Mouse (Mus musculus) frontal cortex, postnatal 25 days (tissue): Measurements from ENCODE around the gene Mst1r.

Experiments
- DNase-seq, 2 experiments: peaks; one replicate each; pipeline ENCODE4 v3.0.0; 2022; ENCODE audit warnings: low spot score in 2 of 2

The Mst1r gene

GRCm38 (mm10) chr9:107914764-107915420 is 8.2 kb downstream of the Mst1r start:
- no peak for DNase-seq

DNA sequence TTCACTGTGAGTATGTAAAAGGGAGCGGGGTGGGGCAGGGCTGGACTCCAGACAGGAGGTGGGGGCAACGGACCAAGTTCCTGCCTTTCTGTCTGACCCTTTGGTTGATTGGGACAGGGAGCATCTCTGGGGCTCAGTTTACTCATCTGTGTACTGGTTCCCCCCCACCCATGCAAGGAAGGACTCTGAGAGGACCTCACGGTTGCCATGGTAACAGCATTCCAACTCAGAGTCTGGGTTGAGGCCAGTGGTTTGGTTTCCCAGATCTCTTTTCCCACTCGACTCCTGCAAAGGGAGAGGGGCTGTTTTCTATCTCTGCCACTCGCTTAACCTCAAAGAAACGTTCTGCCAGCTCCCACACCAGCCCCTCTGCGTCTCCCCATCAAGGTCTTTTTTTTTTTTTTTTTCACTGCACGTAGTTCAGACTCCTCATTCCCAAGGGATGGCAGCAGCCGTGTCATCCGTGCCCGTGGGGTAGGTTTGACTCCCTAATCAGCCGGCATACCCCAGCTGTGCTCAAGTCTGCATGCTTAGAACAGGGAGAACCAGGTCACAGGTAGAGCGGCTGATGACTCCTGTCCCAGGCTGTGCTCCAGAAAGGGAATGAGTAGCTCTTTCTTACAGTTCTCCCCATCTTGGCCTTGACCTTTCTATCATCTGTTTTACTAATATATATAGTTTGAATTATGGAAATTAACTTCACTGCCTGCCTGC is 11.4 kb downstream of the Mst1r start:
- DNase-seq = no peak

DNA sequence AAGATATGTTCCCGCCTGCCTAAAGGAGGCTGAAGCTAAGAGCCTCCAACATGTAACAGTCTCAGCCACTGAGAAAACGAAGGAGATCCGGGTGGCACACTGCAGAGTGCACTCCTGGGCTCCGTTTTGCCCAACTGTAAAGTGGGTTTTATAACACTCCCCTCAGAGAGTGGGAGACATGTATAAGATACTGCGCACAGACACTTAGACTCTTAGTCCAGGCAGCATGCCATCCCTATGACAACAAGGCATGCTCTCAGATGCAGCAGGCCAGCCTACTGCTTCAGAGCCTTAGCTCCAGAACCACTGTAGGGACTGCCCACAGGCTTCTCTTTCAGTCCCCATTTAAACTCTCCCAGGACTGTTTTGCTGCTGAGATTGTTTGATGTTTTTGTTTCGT is 12.2 kb downstream of the Mst1r start:
- DNase-seq = no peak

- no peak for DNase-seq
Observed at GRCm38 (mm10) chr9:107919441-107919840, 12.8 kb downstream of the Mst1r start.

- DNase-seq = no peak
Observed at GRCm38 (mm10) chr9:107923021-107923420, 16.3 kb downstream of the Mst1r start.

- DNase-seq = no peak
Observed at GRCm38 (mm10) chr9:107923956-107924355, 17.3 kb downstream of the Mst1r start.

DNA sequence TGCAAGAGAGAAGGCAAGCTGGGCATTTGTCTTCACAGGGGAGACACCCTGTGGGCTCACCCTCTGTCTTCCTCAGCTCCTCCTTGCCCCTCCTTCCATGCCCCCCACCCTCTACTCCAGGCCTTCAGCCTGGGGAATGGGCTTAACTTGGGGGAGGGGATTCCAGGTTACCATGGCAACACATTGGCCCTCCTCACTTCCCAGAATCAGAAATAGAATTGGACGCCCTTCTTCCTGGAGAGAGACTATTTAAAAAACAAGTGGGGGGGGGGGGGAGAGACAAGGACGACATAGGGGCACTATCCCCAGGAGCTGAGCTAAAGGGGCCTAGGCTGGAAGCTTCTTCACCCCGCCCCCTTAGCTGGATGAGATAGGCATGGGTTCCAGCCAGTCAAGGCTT is 18.6 kb downstream of the Mst1r start:
- no peak for DNase-seq

DNA sequence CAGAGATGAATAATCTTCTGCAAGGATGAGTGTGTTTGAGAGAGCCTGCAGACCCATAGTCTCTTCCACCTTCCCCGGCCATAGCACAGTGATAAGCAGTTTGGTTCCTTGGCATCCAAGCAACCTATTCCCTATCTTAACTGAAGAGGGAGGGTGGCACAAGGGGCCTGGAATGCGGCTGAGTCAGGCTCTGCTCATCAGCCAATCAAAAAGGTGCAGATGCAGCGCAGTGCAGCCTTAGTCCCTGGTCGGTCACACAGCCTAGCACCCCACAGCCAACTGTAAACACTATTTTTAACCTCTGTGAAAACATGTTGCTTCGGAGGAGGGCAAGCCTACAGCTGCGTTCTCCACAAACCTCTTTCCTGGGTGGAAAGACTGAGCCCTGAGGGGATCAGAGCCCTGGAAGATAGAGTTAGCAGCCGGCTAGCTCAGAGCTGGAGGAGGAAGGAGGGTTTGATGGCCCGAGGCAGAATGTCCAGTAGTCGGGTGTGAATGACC is 20.3 kb downstream of the Mst1r start:
- no peak for DNase-seq

- DNase-seq = no peak
Observed at GRCm38 (mm10) chr9:107927749-107928148, 21.1 kb downstream of the Mst1r start.

DNA sequence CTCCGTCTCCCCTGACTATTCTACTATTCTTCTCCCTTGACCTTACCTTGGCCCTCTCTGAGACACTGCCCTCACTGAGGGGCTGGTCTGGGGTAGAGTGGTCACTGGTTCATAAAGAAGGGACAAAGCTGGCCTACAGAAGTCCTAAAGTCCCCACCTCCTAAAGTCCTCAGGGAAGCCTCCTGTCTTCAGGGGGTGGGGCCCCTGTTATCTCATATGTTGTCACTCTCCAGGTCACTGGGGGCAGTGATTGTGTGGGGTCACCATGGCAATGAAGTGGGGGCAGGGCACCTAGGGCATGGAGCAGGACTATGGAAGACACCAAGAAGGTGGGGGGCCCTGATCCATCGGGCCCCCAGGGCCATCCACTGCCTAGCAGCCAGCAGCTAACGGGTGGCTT is 21.5 kb downstream of the Mst1r start, which contains the start of gene Actl11:
Gene Actl11, plus strand, starts transcription at position 301 of the 400 bp plus-strand sequence.
- no peak for DNase-seq

DNA sequence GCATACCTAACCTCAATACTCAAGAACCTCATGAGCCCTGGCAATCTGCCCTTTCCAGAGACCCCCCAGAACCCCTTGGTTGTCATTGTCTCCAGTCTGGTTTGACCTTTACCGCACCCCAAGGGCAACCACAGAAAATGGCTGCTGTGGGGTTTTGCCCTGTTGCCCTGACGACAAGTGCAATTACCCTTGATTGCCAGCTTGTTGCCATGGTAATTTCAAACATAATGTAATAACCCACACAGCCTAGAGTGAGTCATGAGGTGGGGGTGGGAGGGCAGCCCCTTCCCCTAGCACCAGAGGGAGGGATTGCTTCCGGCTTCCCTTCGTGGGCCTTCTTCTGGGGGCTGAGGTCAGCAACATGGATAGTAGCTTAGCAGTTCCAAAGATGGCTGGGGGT is 25.5 kb downstream of the Mst1r start:
- no peak for DNase-seq

DNA sequence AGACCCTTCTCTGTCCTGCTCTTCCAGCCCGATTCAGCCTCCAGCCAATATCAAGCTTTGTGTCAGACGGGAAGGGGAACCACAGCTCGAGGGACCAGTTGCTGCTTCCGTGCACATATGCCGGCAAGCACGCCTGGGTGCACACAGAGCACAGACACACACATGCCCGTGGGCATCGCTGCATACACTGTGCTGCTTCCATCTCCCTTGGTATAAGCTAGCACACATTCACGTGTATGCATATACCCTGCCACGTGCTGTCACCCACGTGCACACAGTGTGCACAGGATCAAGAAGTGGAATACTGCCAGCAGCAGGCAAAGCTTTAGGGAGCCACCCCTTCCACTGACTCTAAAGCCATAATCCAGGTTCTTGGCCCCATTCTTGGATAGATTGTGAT is 27.5 kb downstream of the Mst1r start:
- no peak for DNase-seq

GRCm38 (mm10) chr9:107935374-107935773 is 28.7 kb downstream of the Mst1r start, which contains the start of gene Camkv:
Gene Camkv (plus strand): TSS chr9:107935674.
- no peak for DNase-seq

GRCm38 (mm10) chr9:107935790-107936214 is 29.1 kb downstream of the Mst1r start:
- peak; percentile 35 to 42 for DNase-seq

DNA sequence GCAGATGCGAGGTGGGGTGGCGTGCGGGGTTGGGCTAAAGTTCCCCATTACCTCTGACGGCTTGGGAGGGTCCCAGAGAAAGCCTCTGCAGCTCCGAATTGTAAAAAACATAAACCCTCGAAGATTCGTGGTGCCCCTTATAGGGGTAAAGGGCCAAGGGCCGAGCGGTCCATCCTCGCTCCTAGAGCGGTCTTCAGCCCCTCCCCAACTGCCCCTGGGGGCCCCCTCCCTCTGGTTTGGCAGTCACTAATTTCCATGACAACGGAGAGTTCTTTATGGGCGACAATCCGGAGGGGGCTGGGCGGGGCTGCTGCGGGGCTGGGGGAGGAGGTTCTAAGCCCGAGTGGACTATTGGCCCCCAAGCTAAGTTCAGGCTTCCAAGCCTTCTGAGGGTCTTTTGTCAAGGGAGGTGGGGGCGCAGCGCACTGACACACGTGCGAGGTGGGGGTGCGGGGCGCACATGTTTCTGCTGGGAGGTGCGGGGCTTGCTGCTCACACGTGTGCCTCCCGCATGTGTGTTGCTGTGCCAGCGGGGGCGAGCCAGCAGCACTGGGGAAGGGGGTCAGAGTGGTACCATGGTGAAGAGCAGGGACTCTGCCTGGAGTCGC is 29.6 kb downstream of the Mst1r start:
- peak; percentile 42 to 48 for DNase-seq

GRCm38 (mm10) chr9:107936831-107937230 is 30.2 kb downstream of the Mst1r start:
- no peak for DNase-seq

DNA sequence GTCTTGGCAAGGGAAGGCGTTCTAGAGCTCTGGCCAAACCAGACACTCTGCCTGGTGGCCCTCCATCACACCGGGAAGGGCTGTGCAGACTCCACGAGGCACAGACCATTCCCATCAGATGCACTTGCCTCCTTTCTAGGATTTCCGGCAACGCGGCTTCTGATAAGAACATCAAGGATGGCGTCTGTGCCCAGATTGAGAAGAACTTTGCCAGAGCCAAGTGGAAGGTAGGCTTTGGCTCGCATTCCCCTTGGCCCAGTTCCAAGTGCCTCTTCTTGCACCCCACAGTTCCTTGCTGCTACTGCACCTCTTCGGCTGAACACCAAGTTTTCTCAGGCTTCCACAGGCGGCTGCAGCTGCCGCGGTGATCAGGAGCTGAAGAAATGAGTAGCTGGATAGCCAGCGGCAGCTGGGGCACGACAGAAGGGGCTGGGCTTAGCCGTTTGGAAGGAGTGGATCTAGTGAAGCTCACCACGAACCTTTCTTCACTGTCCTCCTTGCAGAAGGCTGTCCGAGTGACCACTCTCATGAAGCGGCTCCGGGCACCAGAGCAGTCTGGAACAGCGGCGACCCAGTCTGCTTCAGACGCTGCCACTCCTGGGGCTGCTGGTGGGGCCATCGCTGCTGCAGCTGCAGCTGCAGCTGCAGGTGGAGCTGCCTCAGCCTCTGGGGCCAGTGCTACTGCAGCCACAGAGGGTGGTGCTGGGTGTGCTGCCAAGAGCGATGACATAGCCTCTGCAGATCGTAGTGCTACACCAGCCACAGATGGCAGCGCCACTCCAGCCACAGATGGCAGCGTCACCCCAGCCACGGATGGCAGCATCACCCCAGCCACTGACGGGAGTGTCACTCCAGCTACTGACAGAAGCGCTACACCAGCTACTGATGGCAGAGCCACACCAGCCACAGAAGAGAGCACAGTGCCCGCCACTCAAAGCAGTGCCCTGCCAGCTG is 40.8 kb downstream of the Mst1r start:
- no peak for DNase-seq

- no peak for DNase-seq
Observed at GRCm38 (mm10) chr9:107949184-107949921, 42.7 kb downstream of the Mst1r start.

DNA sequence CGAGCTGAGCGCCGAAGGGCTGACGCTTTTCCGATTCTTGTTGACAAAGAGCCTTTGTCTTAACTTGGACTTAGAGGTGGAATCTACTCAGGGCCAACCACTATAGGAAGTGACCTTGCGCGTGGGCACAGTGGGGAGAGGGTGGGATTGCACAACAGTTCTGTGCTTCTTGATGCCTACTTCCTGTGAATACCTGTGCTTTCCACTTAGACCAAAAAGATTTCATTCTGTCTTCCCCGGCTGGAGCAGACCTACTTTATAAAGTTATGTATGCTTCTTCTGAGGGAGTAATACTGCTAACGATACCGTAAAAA is 43.2 kb downstream of the Mst1r start, which contains the start of gene Traip:
Gene Traip, plus strand, starts transcription at position 215 of the 314 bp plus-strand sequence.
- DNase-seq = no peak

GRCm38 (mm10) chr9:107950460-107951355 is 44.0 kb downstream of the Mst1r start:
- peak; percentile 75 to 86 for DNase-seq
